Mouse (Mus musculus) forebrain, embryonic 12.5 days (tissue): ENCODE data around the gene Aqp6. TPM values are rescaled to one million over a fixed set of nuclear protein-coding genes. Genes with fewer than 3 reads are reported as not detected.

Experiments
- ATAC-seq: fragments of 200-750 bp; cut with Nextera tagmentation; 2 replicates; pipeline ENCODE4 v1.8.0; 2017; ENCODE audit warnings: moderate TSS enrichment; ENCODE audit not compliant: low FRiP score
- H3K27ac ChIP-seq: fragments of 300-500 bp; sonication (generic); 2 replicates; pipeline ENCODE4 v1.5.1; 2016; ENCODE audit warnings: mild to moderate bottlenecking
- H3K27me3 ChIP-seq: fragments of 300-500 bp; sonication (generic); 2 replicates; pipeline ENCODE4 v1.6.1; 2016; ENCODE audit warnings: mild to moderate bottlenecking
- H3K36me3 ChIP-seq: fragments of 300-500 bp; sonication (generic); replicated peaks from 2 replicates; pipeline ENCODE4 v1.6.1; 2016; ENCODE audit warnings: mild to moderate bottlenecking
- H3K4me1 ChIP-seq: fragments of 300-500 bp; sonication (generic); 2 replicates; pipeline ENCODE4 v1.6.1; 2016
- H3K4me2 ChIP-seq: fragments of 300-500 bp; sonication (generic); 2 replicates; pipeline ENCODE4 v1.6.1; 2016; ENCODE audit warnings: mild to moderate bottlenecking, moderate library complexity
- H3K4me3 ChIP-seq: fragments of 300-500 bp; sonication (generic); replicated peaks from 2 replicates; pipeline ENCODE4 v1.5.1; 2016; ENCODE audit warnings: mild to moderate bottlenecking
- H3K9ac ChIP-seq: fragments of 300-500 bp; sonication (generic); 2 replicates; pipeline ENCODE4 v1.6.1; 2016; ENCODE audit warnings: mild to moderate bottlenecking
- H3K9me3 ChIP-seq: fragments of 300-500 bp; sonication (generic); 2 replicates; pipeline ENCODE4 v1.6.1; 2016
- WGBS: fragments of 180-500 bp; shearing (Covaris S2); methylation state at CpG from one replicate; pipeline ENCODE4 v1.1.7; 2016; 5-methylcytosine and 5-hydroxymethylcytosine counted together
- polyA plus RNA-seq: library from polyadenylated mRNA; unstranded; fragments of >200 nt; fragmentation: Nextera tagmentation; extraction: Ambion mirVana; gene quantifications from 2 replicates; pipeline ENCODE4 v1.2.1, GENCODE M21; 2016

Gene Aqp6
- not detected in 2 replicates for polyA plus RNA-seq

- peaks cover 72% of the 10 kb centered on the region for H3K27me3 ChIP-seq
- no peaks in the 10 kb centered on the region for H3K9me3 ChIP-seq
- H3K9ac ChIP-seq = no peak within 1 kb of the TSS
- no peak within 1 kb of the TSS for H3K4me2 ChIP-seq
- peak within 1 kb of the TSS; percentile 46; the same call in 1 of the 2 replicates for H3K27ac ChIP-seq
- peaks cover 47% of the 10 kb centered on the region for H3K4me1 ChIP-seq
- no peak within 1 kb of the TSS for H3K4me3 ChIP-seq
- 57% methylated on average over 22 of the region's 22 CpGs for WGBS
- no peak for ATAC-seq
- H3K36me3 ChIP-seq = no peaks in the 10 kb centered on the region
Observed at GRCm38 (mm10) chr15:99600986-99601822, at the start of gene Aqp6. Gene Aqp6 (plus strand): TSS chr15:99601400.

GRCm38 (mm10) chr15:99553767-99554166 is 47.4 kb upstream of the Aqp6 start:
- no peaks in the 10 kb centered on the region for H3K9me3 ChIP-seq
- H3K4me1 ChIP-seq = no peaks in the 10 kb centered on the region
- H3K4me2 ChIP-seq = no peak overlapping the region
- no peaks in the 10 kb centered on the region for H3K36me3 ChIP-seq
- no peak for ATAC-seq
- no peaks in the 10 kb centered on the region for H3K27me3 ChIP-seq
- no peak overlapping the region for H3K4me3 ChIP-seq
- H3K27ac ChIP-seq = no peak overlapping the region
- no peak overlapping the region for H3K9ac ChIP-seq
- 81% methylated on average over 6 of the region's 6 CpGs for WGBS

- no peak for ATAC-seq
- Histone ChIP-seq H3K9ac (no peak overlapping the region), H3K9me3 (no peaks in the 10 kb centered on the region), H3K27me3 (peaks cover 22% of the 10 kb centered on the region; the same call in 1 of the 2 replicates), H3K4me3 (no peak overlapping the region), H3K27ac (no peak overlapping the region), H3K4me2 (no peak overlapping the region), H3K4me1 (peaks cover 10% of the 10 kb centered on the region; the same call in 1 of the 2 replicates), H3K36me3 (no peaks in the 10 kb centered on the region)
- WGBS = 94% methylated on average over 1 of the region's 1 CpGs
Observed at GRCm38 (mm10) chr15:99558947-99559346, 42.3 kb upstream of the Aqp6 start.

- peaks cover 22% of the 10 kb centered on the region; the same call in 1 of the 2 replicates for H3K27me3 ChIP-seq
- H3K9me3 ChIP-seq = no peaks in the 10 kb centered on the region
- H3K27ac ChIP-seq = no peak overlapping the region
- H3K9ac ChIP-seq = no peak overlapping the region
- no peaks in the 10 kb centered on the region for H3K36me3 ChIP-seq
- no peak for ATAC-seq
- peaks cover 14% of the 10 kb centered on the region; the same call in 1 of the 2 replicates for H3K4me1 ChIP-seq
- H3K4me2 ChIP-seq = no peak overlapping the region
- H3K4me3 ChIP-seq = no peak overlapping the region
- WGBS = 60% methylated on average over 10 of the region's 10 CpGs
Observed at GRCm38 (mm10) chr15:99560246-99560645, 41.0 kb upstream of the Aqp6 start.

GRCm38 (mm10) chr15:99567371-99567770 is 33.8 kb upstream of the Aqp6 start:
- Histone ChIP-seq H3K9me3 (no peaks in the 10 kb centered on the region), H3K4me2 (no peak overlapping the region), H3K4me3 (no peak overlapping the region), H3K36me3 (no peaks in the 10 kb centered on the region), H3K27me3 (peaks cover 7% of the 10 kb centered on the region; the same call in 1 of the 2 replicates), H3K27ac (no peak overlapping the region), H3K4me1 (0 out of 2 replicates have a peak, but pooled peaks cover 4% of the 10 kb centered on the region), H3K9ac (no peak overlapping the region)
- ATAC-seq = no peak
- WGBS = 81% methylated on average over 4 of the region's 4 CpGs

GRCm38 (mm10) chr15:99568682-99569081 is 32.5 kb upstream of the Aqp6 start:
- H3K4me1 ChIP-seq = 0 out of 2 replicates have a peak, but pooled peaks cover 4% of the 10 kb centered on the region
- H3K27me3 ChIP-seq = peaks cover 1% of the 10 kb centered on the region; the same call in 1 of the 2 replicates
- H3K4me2 ChIP-seq = no peak overlapping the region
- no peaks in the 10 kb centered on the region for H3K36me3 ChIP-seq
- 74% methylated on average over 6 of the region's 6 CpGs for WGBS
- no peak overlapping the region for H3K4me3 ChIP-seq
- no peak overlapping the region for H3K27ac ChIP-seq
- no peak overlapping the region for H3K9ac ChIP-seq
- H3K9me3 ChIP-seq = no peaks in the 10 kb centered on the region
- ATAC-seq = no peak

- no peak overlapping the region for H3K4me3 ChIP-seq
- no peak for ATAC-seq
- H3K27me3 ChIP-seq = no peaks in the 10 kb centered on the region; the same call in 1 of the 2 replicates
- H3K4me2 ChIP-seq = no peak overlapping the region
- H3K4me1 ChIP-seq = 0 out of 2 replicates have a peak, but pooled peaks cover 2% of the 10 kb centered on the region
- 84% methylated on average over 10 of the region's 10 CpGs for whole genome bisulfite sequencing
- no peaks in the 10 kb centered on the region for H3K9me3 ChIP-seq
- no peaks in the 10 kb centered on the region for H3K36me3 ChIP-seq
- H3K27ac ChIP-seq = no peak overlapping the region
- no peak overlapping the region for H3K9ac ChIP-seq
Observed at GRCm38 (mm10) chr15:99569123-99569522, 32.1 kb upstream of the Aqp6 start.

GRCm38 (mm10) chr15:99578802-99579485 is 22.3 kb upstream of the Aqp6 start, which contains the start of gene Aqp2:
Gene Aqp2 (plus strand): TSS chr15:99579055.
- ATAC-seq = no peak
- H3K27ac ChIP-seq = no peak within 1 kb of the TSS
- H3K36me3 ChIP-seq = no peaks in the 10 kb centered on the region
- H3K27me3 ChIP-seq = peaks cover 64% of the 10 kb centered on the region
- no peak within 1 kb of the TSS for H3K4me3 ChIP-seq
- 88% methylated on average over 26 of the region's 26 CpGs for WGBS
- no peak within 1 kb of the TSS for H3K9ac ChIP-seq
- peaks cover 6% of the 10 kb centered on the region for H3K4me1 ChIP-seq
- no peaks in the 10 kb centered on the region for H3K9me3 ChIP-seq
- H3K4me2 ChIP-seq = no peak within 1 kb of the TSS

GRCm38 (mm10) chr15:99583463-99584344 is 17.5 kb upstream of the Aqp6 start:
- Histone ChIP-seq H3K36me3 (no peaks in the 10 kb centered on the region), H3K4me2 (peak overlapping the region; percentile 50), H3K27ac (no peak overlapping the region), H3K27me3 (peaks cover 96% of the 10 kb centered on the region), H3K4me1 (peaks cover 21% of the 10 kb centered on the region), H3K9ac (0 out of 2 replicates have a peak overlapping the region, but pooled peaks have one; percentile 14), H3K4me3 (peak overlapping the region; percentile 31), H3K9me3 (no peaks in the 10 kb centered on the region)
- ATAC-seq = peak; percentile 27
- WGBS = 2% methylated on average over 52 of the region's 54 CpGs

GRCm38 (mm10) chr15:99584407-99585202 is 16.6 kb upstream of the Aqp6 start:
- Histone ChIP-seq H3K27ac (no peak overlapping the region), H3K36me3 (no peaks in the 10 kb centered on the region), H3K4me3 (peak overlapping the region; percentile 31), H3K27me3 (peaks cover 99% of the 10 kb centered on the region), H3K4me1 (peaks cover 21% of the 10 kb centered on the region), H3K4me2 (peak overlapping the region; percentile 50), H3K9ac (peak overlapping the region; percentile 0; the same call in 1 of the 2 replicates), H3K9me3 (no peaks in the 10 kb centered on the region)
- ATAC-seq = no peak; the same call in 1 of the 2 replicates
- WGBS = 1% methylated on average over 24 of the region's 24 CpGs

GRCm38 (mm10) chr15:99585741-99586140 is 15.5 kb upstream of the Aqp6 start:
- Histone ChIP-seq H3K9me3 (no peaks in the 10 kb centered on the region), H3K9ac (no peak overlapping the region), H3K27me3 (peaks cover 99% of the 10 kb centered on the region), H3K4me3 (no peak overlapping the region), H3K27ac (no peak overlapping the region), H3K36me3 (no peaks in the 10 kb centered on the region), H3K4me2 (no peak overlapping the region), H3K4me1 (peaks cover 28% of the 10 kb centered on the region)
- ATAC-seq = no peak
- WGBS = 75% methylated on average over 6 of the region's 6 CpGs
